In the genomic region with DNA sequence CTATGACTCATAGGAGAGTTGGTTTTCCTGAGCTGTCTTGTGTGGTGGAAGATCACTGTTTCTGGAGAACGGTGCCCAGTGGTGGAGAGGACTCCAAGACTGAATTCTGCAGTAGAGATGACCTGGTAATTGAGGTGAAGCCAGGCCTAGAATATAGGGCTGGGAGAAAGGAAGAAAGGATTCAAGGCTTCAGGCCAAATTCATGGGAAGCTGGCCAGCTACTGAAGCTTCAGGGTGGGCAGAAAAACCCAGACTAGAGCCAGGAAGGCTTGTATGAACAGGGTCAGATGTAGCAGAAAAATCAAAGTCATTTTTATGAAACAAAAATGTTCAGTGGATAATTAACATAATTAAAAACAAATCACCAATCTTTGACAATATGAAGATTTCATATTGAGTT, we compare ENCODE assay signal across 23 mouse cellular contexts.
"Had no signal": no experiment of that assay in that cellular context is flagged by ENCODE, and none has a peak within 500 bp of the region (broad histone marks: within the 10 kb centered on the region; RNA-seq: fewer than 3 reads in every experiment).

No protein-coding gene starts in this region.

- H3K4me1 ChIP-seq: heart, embryonic 13.5 days; heart, embryonic 15.5 days; hindbrain, embryonic 12.5 days; kidney, embryonic 15.5 days; limb, embryonic 13.5 days; limb, embryonic 15.5 days; liver, embryonic 12.5 days had no signal

- H3K27ac ChIP-seq: heart, adult 2 months; heart, embryonic 13.5 days; heart, embryonic 15.5 days; hindbrain, embryonic 12.5 days; hindbrain, embryonic 14.5 days; kidney, embryonic 15.5 days; kidney, postnatal 0 days; limb, embryonic 13.5 days; limb, embryonic 15.5 days; liver, embryonic 12.5 days; liver, embryonic 14.5 days had no signal

- H3K27me3 ChIP-seq: heart, embryonic 13.5 days; heart, embryonic 15.5 days; hindbrain, embryonic 12.5 days; kidney, embryonic 15.5 days; limb, embryonic 13.5 days; limb, embryonic 15.5 days; liver, embryonic 12.5 days had no signal

- DNase-seq: gastrocnemius, postnatal 14 days; gastrocnemius, postnatal 36 days; heart, adult 11 months; heart, adult 2 months; heart, postnatal 14 days; heart, postnatal 36 days; kidney, adult 11 months; kidney, adult 2 months; kidney, adult 9 months; kidney, postnatal 14 days; kidney, postnatal 36 days; layer of hippocampus, adult 9-11 months; layer of hippocampus, postnatal 36 days had no signal

- H3K4me3 ChIP-seq: heart, adult 2 months; heart, embryonic 13.5 days; heart, embryonic 15.5 days; hindbrain, embryonic 12.5 days; kidney, embryonic 15.5 days; limb, embryonic 13.5 days; limb, embryonic 15.5 days; liver, embryonic 12.5 days had no signal
